Mouse (Mus musculus): ENCODE results near the gene Adamts3. TPM values are rescaled to one million over a fixed set of nuclear protein-coding genes. Genes with fewer than 3 reads are reported as not detected.

Adamts3 gene
- polyA plus RNA-seq, 1 experiment from 2014 or later: 0.51 TPM

- H3K36me3 ChIP-seq (replicated peaks; ENCODE audit: insufficient read depth, low read length): no peaks in the 10 kb centered on the region
- H3K4me1 ChIP-seq (ENCODE audit: insufficient read depth): peaks cover 5% of the 10 kb centered on the region; the same call in 1 of the 2 replicates
- no peaks in the 10 kb centered on the region for H3K27me3 ChIP-seq (ENCODE audit: insufficient read depth, low read length)
- DNase-seq (no peak), ATAC-seq (no peak)
- H3K9ac ChIP-seq (replicated peaks): no peak overlapping the region
- no peak overlapping the region for H3K4me2 ChIP-seq (ENCODE audit: low read depth, low read length)
- no peak overlapping the region for H3K27ac ChIP-seq (ENCODE audit: low read depth)
- 54% methylated on average over 7 of the region's 7 CpGs for WGBS (ENCODE audit: insufficient replicate concordance)
- H3K9me3 ChIP-seq (ENCODE audit: low read length): no peaks in the 10 kb centered on the region
- TF ChIP-seq CTCF (IDR thresholded peaks at IDR 0.05; ENCODE audit: low read depth) (no peak), EP300 (IDR thresholded peaks at IDR 0.05; ENCODE audit: low read depth) (no peak)
- no peak overlapping the region for H3K4me3 ChIP-seq (ENCODE audit: low read depth, low read length)
Measured at GRCm38 (mm10) chr5:89843478-89843877, 39.7 kb downstream of the Adamts3 start.

GRCm38 (mm10) chr5:89839627-89840026 is 43.5 kb downstream of the Adamts3 start:
- no peaks in the 10 kb centered on the region for H3K9me3 ChIP-seq (ENCODE audit: low read length)
- H3K4me2 ChIP-seq (ENCODE audit: low read depth, low read length): no peak overlapping the region
- H3K27ac ChIP-seq (ENCODE audit: low read depth): no peak overlapping the region
- 65% methylated on average over 4 of the region's 4 CpGs for WGBS (ENCODE audit: insufficient replicate concordance)
- TF ChIP-seq CTCF (IDR thresholded peaks at IDR 0.05; ENCODE audit: low read depth) (peak; percentile 45), EP300 (IDR thresholded peaks at IDR 0.05; ENCODE audit: low read depth) (no peak)
- H3K4me1 ChIP-seq (ENCODE audit: insufficient read depth): peaks cover 4% of the 10 kb centered on the region; the same call in 1 of the 2 replicates
- H3K36me3 ChIP-seq (replicated peaks; ENCODE audit: insufficient read depth, low read length): no peaks in the 10 kb centered on the region
- H3K4me3 ChIP-seq (ENCODE audit: low read depth, low read length): no peak overlapping the region
- no peak for ATAC-seq
- DNase-seq: no peak
- no peak overlapping the region for H3K9ac ChIP-seq (replicated peaks)
- no peaks in the 10 kb centered on the region for H3K27me3 ChIP-seq (ENCODE audit: insufficient read depth, low read length)

- Histone ChIP-seq H3K4me1 (ENCODE audit: insufficient read depth) (no peaks in the 10 kb centered on the region), H3K36me3 (replicated peaks; ENCODE audit: insufficient read depth, low read length) (no peaks in the 10 kb centered on the region), H3K9me3 (ENCODE audit: low read length) (no peaks in the 10 kb centered on the region), H3K4me3 (ENCODE audit: low read depth, low read length) (no peak overlapping the region), H3K9ac (replicated peaks) (no peak overlapping the region), H3K27me3 (ENCODE audit: insufficient read depth, low read length) (no peaks in the 10 kb centered on the region), H3K4me2 (ENCODE audit: low read depth, low read length) (no peak overlapping the region), H3K27ac (ENCODE audit: low read depth) (no peak overlapping the region)
- DNase-seq (no peak), ATAC-seq (no peak)
- TF ChIP-seq CTCF (IDR thresholded peaks at IDR 0.05; ENCODE audit: low read depth) (no peak), EP300 (IDR thresholded peaks at IDR 0.05; ENCODE audit: low read depth) (no peak)
- whole genome bisulfite sequencing (ENCODE audit: insufficient replicate concordance): 63% methylated on average over 1 of the region's 1 CpGs
Measured at GRCm38 (mm10) chr5:89821175-89821574, 62.0 kb downstream of the Adamts3 start.

- H3K36me3 ChIP-seq (replicated peaks; ENCODE audit: insufficient read depth, low read length): no peaks in the 10 kb centered on the region
- DNase-seq (peak; percentile 37), ATAC-seq (no peak)
- TF ChIP-seq CTCF (IDR thresholded peaks at IDR 0.05; ENCODE audit: low read depth): peak; percentile 48
- no peak for TF ChIP-seq EP300 (IDR thresholded peaks at IDR 0.05; ENCODE audit: low read depth)
- no peaks in the 10 kb centered on the region for H3K9me3 ChIP-seq (ENCODE audit: low read length)
- no peak overlapping the region for H3K4me2 ChIP-seq (ENCODE audit: low read depth, low read length)
- 20% methylated on average over 3 of the region's 3 CpGs for WGBS (ENCODE audit: insufficient replicate concordance)
- H3K4me3 ChIP-seq (ENCODE audit: low read depth, low read length): no peak overlapping the region
- no peak overlapping the region for H3K9ac ChIP-seq (replicated peaks)
- no peaks in the 10 kb centered on the region for H3K4me1 ChIP-seq (ENCODE audit: insufficient read depth)
- H3K27ac ChIP-seq (ENCODE audit: low read depth): no peak overlapping the region
- H3K27me3 ChIP-seq (ENCODE audit: insufficient read depth, low read length): no peaks in the 10 kb centered on the region
Measured at GRCm38 (mm10) chr5:89819531-89819930, 63.6 kb downstream of the Adamts3 start.

GRCm38 (mm10) chr5:89816610-89817009 is 66.5 kb downstream of the Adamts3 start:
- TF ChIP-seq CTCF (IDR thresholded peaks at IDR 0.05; ENCODE audit: low read depth): no peak
- TF ChIP-seq EP300 (IDR thresholded peaks at IDR 0.05; ENCODE audit: low read depth): no peak
- Histone ChIP-seq H3K9ac (replicated peaks) (no peak overlapping the region), H3K4me1 (ENCODE audit: insufficient read depth) (no peaks in the 10 kb centered on the region), H3K27ac (ENCODE audit: low read depth) (no peak overlapping the region), H3K4me2 (ENCODE audit: low read depth, low read length) (no peak overlapping the region), H3K9me3 (ENCODE audit: low read length) (no peaks in the 10 kb centered on the region), H3K4me3 (ENCODE audit: low read depth, low read length) (no peak overlapping the region), H3K36me3 (replicated peaks; ENCODE audit: insufficient read depth, low read length) (no peaks in the 10 kb centered on the region), H3K27me3 (ENCODE audit: insufficient read depth, low read length) (no peaks in the 10 kb centered on the region)
- 65% methylated on average over 6 of the region's 6 CpGs for WGBS (ENCODE audit: insufficient replicate concordance)
- ATAC-seq (no peak), DNase-seq (no peak)

- no peak for DNase-seq
- Histone ChIP-seq H3K9me3 (ENCODE audit: low read length) (no peaks in the 10 kb centered on the region), H3K9ac (replicated peaks) (no peak overlapping the region), H3K4me3 (ENCODE audit: low read depth, low read length) (no peak overlapping the region), H3K4me2 (ENCODE audit: low read depth, low read length) (no peak overlapping the region), H3K27ac (ENCODE audit: low read depth) (no peak overlapping the region), H3K36me3 (replicated peaks; ENCODE audit: insufficient read depth, low read length) (no peaks in the 10 kb centered on the region), H3K4me1 (ENCODE audit: insufficient read depth) (no peaks in the 10 kb centered on the region), H3K27me3 (ENCODE audit: insufficient read depth, low read length) (no peaks in the 10 kb centered on the region)
- TF ChIP-seq EP300 (IDR thresholded peaks at IDR 0.05; ENCODE audit: low read depth): no peak
- no peak for TF ChIP-seq CTCF (IDR thresholded peaks at IDR 0.05; ENCODE audit: low read depth)
- ATAC-seq: no peak
- 92% methylated on average over 3 of the region's 3 CpGs for WGBS (ENCODE audit: insufficient replicate concordance)
Measured at GRCm38 (mm10) chr5:89814552-89814951, 68.6 kb downstream of the Adamts3 start.
